Mouse (Mus musculus) macrophage (primary cell): ENCODE results near the gene Pkd1l1. TPM values are rescaled to one million over a fixed set of nuclear protein-coding genes. Genes with fewer than 3 reads are reported as not detected.

Experiments used
- H3K27ac ChIP-seq: fragments of 350-480 bp; formaldehyde crosslinking; 2 replicates; pipeline ENCODE4 v1.9.0; 2021
- H3K36me3 ChIP-seq: fragments of 350-480 bp; formaldehyde crosslinking; 2 replicates; pipeline ENCODE4 v1.9.0; 2021; ENCODE audit errors: inconsistent target
- H3K4me3 ChIP-seq: fragments of 350-480 bp; formaldehyde crosslinking; 2 replicates; pipeline ENCODE4 v1.9.0; 2021; ENCODE audit errors: inconsistent target
- H3K79me2 ChIP-seq: fragments of 350-480 bp; formaldehyde crosslinking; 2 replicates; pipeline ENCODE4 v1.9.0; 2021; ENCODE audit errors: inconsistent target
- WGBS: methylation state at CpG from one replicate; pipeline ENCODE4 v1.1.7; 2026; ENCODE audit warnings: inconsistent platforms; ENCODE audit not compliant: missing documents; 5-methylcytosine and 5-hydroxymethylcytosine counted together
- polyA plus RNA-seq: library from polyadenylated mRNA; stranded (reverse); fragments of 250-400 nt; gene quantifications from 3 replicates; pipeline ENCODE4 v1.2.4, GENCODE M21; 2018; ENCODE audit warnings: inconsistent platforms

The Pkd1l1 gene
- polyA plus RNA-seq, 1 experiment from 2014 or later: not detected

GRCm38 (mm10) chr11:8779427-8779826 is 193.6 kb downstream of the Pkd1l1 start:
- Histone ChIP-seq H3K4me3 (no peak overlapping the region), H3K36me3 (no peaks in the 10 kb centered on the region), H3K27ac (no peak overlapping the region), H3K79me2 (no peaks in the 10 kb centered on the region)
- 93% methylated on average over 3 of the region's 3 CpGs for WGBS

Other genes with a start within 250 kb of the Pkd1l1 start
- gene Hus1, start 37.9 kb upstream of the Pkd1l1 start, polyA plus RNA-seq: 4.2 to 8.5 TPM (median 4.8 TPM) in 3 replicates
- 0.36 to 0.56 TPM (median 0.42 TPM) in 3 replicates for gene Gm11992, start 75.3 kb upstream of the Pkd1l1 start, polyA plus RNA-seq
- not detected in 3 replicates for gene Sun3, start 75.7 kb upstream of the Pkd1l1 start, polyA plus RNA-seq
- 0.23 TPM in 1 of 3 replicates, not detected in the others for gene Upp1, start 144.8 kb upstream of the Pkd1l1 start, polyA plus RNA-seq
- gene Abca13, start 218.7 kb upstream of the Pkd1l1 start, polyA plus RNA-seq: 0.01 to 0.06 TPM (median 0.04 TPM) in 3 replicates